Mouse (Mus musculus): ENCODE results near the gene BC030867.
A peak's percentile ranks its signal among the peaks of the same experiment; 100 is the strongest.

BC030867 gene

DNA sequence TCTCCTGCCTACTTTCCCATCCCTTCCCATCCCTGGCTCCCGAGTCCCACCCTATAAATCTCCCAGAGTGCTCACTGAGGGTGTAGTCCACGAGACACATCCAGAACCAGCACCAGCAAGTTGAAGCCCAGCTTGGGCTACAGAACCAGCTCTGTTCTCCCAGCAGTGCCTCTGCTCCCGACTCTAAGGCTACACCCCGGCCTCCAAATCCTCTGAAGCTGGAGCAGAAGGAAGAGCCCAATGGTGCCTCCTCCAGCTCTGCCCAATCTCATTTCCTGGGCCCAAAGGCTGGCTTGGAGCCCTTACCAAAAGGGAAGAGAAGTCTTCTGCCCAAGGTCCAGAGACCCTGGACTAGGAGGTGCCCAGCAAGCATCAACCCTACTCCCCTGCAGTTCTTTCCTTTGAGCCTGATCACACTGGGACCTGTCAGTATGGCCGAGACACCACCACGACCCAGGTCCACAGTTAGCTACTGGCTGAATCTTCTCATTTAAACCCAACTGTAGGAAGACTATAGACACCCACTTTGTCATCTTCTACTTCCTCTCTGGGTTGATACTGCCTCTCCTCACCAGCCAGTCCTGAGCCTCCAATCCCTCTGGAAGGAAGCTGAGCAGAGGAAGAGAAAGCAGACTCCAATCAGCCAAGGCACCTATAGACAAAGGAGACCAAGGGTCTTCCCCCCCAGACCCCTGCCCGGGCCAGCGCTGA is 27.3 kb upstream of the BC030867 start:
- no peak for DNase-seq (ENCODE audit: low read depth, low spot score)

DNA sequence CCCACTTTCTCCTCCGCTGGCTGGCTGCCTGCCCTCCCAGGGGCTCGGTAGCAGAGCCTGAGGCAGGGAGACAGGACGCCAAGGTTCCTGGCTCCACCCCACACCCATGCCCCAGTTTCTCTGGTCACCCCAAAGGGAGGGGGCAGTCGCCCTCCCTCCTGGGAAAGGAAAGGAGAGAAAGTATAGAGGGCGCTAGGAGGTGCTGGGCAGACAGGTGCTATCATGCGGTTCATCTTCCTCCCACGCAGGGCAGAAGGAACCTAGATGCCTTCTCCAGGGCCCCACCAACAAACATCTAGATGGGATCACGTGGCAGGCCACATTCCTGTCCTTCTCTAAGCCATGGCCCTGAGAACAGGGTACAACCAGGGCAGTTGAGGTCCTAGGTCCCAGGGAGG is 26.7 kb upstream of the BC030867 start:
- DNase-seq (ENCODE audit: low read depth, low spot score): no peak

DNA sequence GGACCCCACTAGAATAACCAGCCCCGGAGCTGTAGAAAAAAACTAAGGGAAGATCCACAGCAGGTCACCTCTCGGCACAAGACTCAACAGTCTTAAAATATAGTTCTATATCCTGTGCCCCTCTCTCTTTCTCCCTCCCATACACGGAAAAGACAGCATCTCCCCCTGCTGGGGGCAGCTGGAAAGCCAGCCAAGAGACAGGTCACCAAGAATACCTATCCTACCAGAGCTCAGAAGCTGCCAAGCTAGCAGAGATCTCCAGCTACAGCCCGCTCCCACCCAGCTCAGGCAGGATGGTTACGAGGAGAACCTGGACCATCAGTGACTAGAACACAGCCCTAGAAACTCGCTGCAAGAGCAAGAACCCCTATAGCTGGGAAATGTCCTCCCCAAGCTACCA is 25.5 kb upstream of the BC030867 start:
- peak; percentile 73 for DNase-seq (ENCODE audit: low read depth, low spot score)

DNA sequence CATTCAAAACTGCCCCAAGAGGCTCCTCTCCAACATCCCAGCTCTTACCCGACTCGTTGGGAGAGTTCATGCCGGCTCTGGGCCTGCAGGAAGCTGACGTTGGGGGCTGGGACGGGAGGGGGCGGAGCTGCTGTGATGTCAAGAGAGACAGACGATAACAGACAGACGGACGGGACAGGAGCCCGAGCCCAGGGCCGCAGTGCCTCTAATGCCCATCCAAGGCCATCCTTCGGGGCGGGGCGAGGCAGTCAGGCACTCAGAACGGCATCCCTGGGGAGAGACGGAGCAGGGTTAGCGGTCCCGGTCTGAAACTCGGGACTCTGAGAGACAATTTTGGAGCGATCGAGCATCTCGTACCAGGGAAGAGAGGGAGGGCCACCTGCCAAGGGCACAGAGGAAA is 24.0 kb upstream of the BC030867 start:
- DNase-seq (ENCODE audit: low read depth, low spot score): peak; percentile 55

DNA sequence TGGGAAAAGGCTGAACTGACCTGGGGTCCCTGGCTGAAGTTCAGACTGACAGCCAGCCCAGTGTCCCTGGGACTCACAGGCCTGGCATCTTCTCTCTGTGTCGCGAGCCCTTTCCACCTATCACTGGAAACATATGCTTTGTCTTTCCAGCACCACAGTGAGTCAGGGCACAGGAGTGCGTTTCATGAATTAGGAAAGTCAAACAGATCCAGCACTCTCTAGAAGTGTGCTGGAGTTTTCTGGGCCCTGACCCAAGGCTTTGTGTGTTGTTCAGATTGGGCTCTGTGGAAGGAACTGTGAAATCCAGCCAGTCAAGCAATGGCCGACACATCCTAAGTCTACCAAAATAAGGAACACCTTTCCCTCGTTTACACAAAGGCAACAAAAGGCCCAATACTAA is 23.5 kb upstream of the BC030867 start:
- DNase-seq (ENCODE audit: low read depth, low spot score): no peak

DNA sequence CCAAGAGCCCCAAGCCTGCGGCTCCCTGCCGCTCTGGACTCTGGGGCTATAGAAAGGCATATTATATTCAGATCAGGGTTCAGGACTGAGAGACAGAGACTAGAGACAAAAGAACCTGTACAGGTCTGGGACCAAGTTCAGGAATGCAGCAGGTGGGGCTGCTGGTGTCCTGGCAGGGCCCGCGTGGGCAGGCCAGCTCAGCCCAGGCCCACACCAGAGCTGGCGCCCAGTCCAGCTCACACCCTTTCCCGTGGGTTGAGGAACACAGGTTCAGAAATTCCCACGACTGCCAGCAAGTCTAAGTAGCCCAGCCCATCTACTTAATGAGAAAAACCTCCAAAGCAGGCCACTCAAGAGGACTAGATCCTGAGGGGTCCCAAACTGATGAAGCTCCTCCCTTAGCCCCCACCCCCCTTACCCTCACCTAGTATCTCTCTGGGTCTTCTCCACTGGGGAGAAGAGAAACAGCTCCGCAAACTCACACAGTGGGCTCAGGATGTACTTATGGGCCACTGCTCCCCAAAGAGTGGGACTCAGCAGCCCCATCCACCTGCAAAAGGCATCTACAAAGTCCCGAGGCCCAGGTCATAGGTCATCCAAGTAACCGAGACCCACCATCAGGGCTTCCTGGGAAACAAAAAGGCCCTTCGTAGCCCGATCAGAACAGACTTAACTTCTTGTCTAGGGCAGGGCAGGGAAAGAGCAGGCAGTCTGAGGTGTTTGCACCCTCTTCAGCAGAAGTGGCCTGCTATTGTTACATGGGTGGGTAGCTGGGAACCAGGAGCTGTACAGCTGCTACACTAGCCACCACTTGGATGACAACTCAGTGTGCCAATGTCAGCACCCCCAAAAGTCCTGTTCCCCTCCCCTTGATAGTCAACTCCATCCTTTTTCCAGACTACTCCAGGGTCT is 22.4 kb upstream of the BC030867 start:
- no peak for DNase-seq (ENCODE audit: low read depth, low spot score)

DNA sequence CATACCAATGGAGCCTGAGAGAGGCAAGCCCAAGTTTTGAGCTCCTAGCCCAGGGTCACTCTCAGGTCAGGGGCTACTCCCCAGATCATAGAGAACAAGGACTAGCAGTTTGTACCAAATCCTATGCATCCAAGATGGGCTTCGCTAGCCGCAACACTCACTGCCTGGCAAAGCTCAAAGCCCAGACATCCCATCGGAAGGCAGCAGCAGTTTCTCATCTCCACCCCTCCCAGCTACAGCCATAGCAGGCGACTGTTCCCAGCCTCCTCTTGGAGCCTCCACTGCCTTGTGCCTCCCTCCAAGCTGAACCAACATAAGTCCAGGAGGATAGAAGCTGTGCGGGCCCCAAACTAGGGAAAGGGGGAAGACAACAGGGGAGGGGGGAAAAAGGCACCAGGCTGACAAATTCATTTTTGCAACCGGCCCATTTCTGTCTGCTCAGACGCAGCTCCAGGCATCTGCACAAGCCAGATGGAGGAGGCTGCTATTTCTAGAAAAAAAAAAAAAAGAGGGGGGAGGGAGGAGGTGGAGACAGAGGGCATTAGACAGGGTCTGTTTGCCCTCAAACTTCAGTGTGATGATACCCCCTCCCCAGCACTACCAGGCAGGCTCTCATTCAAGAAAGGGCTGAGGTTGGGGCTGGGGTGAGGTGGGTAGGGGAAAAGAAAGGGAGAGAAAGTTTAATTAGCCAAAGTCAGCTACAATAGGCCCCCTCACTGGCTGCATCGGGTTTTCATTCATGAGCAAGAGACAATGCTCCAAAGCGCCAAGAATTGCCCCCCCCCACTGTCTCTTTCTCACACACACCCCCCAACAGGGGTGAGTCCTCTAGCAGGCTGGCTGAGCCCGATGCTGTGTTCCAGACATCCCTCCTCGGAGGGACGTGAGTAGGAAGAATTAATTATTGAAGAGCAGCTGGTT is 21.2 kb upstream of the BC030867 start:
- no peak for DNase-seq (ENCODE audit: low read depth, low spot score)

DNA sequence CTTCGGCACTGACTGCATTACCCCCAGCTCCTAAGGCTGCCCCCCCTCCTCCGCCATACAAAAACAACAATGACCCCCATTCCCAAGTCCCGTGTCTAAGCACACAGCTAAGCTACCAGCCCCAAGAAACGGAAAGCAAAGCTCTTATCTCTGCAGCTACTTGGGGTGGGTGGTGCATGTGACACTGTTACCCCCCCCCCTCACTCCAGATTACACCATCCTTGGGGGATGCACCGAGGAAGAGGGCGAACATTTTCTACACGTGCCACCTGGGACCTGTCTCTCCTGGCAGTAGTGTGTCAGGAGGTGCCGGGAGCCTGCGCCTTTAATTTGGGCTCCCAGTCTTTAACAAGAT is 20.5 kb upstream of the BC030867 start:
- no peak for DNase-seq (ENCODE audit: low read depth, low spot score)

DNA sequence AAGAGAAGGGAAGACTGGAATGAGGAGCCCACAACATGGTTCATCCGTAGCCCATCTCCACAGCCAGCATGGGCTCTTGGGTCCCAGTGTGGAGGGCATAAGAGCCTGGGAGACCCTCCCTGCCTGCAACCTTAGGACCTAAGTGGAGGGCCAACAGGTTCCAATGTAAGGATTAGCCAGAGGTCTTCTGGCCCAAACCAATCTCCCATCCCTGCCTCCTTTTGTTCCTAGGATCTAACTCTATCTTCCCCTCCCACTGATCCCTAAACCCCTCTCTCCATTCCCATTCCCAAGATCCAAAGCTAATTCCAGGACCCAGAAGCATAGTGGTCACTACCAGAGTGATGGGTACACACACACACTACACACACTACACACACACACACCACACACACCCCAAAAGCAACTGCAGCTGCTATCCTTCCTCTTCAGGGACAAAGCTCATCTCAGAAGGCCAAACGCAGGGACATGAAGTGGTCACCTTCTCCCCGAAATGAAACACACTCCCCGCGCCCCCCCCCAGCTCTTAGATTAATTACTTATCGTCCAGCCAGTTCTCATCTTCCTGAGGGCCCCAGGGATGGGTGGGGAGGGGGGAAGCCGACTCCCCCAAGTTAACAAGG is 19.9 kb upstream of the BC030867 start:
- no peak for DNase-seq (ENCODE audit: low read depth, low spot score)

DNA sequence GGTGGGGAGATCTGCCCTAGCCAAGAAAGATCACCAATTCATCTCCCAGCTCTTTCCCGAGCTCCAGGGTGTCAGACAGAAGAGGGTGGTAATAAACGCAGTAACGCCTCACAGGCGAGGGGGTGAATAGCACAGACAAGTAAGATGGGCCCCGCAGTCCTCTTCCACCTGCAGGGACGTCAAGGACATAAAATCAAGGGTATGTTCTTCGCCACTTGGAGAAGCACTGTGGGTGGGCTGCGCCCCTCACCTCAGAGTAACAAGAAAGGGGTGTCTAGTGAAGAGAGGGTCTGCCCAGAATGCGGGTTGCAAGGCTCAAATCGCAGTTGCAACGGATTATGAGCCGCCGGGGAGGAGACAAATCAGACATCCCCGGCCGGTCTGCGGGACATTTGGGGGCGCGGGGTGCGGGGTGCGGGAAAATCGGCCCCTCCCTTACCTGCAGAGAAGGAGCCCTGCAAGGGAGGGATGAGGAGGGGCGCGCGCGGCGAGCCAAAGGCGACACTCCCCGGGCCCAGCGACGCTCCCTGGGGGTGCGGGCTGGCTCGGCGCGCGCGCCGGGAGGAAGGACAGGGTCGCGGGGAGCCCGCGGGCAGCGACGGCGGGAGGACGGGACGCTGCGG is 19.2 kb upstream of the BC030867 start:
- DNase-seq (ENCODE audit: low read depth, low spot score): peak; percentile 39

DNA sequence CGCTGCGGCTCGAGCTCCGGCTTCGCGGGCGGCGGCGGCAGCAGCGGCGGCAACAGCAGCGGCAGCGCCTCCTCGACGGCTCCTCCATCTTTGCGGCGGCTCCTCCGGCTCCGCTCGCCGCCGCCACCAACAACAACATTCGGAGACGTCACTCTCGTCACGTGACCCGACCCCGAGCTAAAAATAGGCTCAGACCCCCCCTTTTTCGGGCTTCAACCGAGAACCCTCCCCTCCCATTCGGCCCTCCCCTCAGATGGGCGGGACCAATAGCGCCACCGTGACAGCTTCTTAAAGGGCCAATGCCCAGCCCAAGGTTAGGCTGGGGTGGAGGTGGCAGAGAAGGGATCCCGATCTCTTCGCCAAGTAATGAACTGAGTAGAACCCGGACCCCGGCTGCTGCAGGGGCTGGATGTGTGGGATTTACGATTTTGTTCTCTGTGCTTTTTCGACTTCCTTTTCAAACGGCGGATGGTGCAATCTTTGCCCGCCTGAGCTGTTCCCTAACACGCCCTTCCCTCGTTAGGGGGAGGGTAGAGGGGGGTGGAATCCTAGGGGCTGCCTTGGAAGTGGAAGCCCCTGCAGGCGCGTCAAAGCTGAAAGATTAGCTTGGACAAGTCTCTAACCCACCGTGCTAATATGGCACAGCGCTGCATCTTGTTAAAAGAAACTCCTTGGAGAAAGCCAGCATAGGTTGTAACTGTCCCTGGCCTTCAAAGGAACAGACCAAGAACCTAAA is 18.5 kb upstream of the BC030867 start, which contains the start of gene Hdac5:
Hdac5 (minus strand) TSS at position 161 of the 736 bp plus-strand sequence.
- peak; percentile 99 for DNase-seq (ENCODE audit: low read depth, low spot score)

DNA sequence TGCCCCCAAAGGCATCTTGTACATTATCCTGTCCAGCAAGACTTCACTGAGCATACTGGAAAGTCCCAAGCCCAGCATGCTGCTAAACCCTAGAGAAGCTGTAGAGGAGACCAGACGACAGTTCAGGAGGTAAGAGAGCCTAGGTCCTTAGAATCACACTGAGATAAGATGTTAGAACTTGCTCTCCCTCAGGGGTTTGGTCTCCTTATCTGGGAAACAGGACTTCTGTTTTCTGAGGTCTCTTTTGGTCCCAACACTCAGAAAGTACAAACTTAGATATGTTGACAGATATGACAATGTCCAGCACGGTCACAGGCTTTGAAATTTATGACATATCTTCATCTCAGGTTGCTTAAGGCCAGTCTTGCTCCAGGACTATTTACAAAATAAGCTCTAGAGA is 12.7 kb upstream of the BC030867 start:
- DNase-seq (ENCODE audit: low read depth, low spot score): no peak

DNA sequence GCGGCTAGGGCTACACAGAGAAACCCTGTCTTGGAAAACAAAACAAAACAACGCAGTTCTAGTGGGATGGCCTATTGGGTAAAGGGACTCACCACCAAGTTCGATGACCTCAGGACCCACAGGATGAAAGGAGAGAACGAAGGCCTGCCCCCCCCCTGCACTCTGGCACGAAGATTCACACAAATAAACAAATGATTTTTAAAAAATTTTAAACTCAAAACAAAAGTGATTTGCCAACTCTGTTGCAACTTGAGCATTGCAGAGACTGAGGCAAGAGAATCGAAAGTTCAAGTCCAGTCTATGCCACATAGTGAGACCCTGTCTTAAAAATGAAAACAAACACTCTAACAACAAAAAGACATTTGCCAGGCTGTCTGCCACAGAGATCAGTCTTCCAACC is 8.0 kb upstream of the BC030867 start:
- no peak for DNase-seq (ENCODE audit: low read depth, low spot score)

DNA sequence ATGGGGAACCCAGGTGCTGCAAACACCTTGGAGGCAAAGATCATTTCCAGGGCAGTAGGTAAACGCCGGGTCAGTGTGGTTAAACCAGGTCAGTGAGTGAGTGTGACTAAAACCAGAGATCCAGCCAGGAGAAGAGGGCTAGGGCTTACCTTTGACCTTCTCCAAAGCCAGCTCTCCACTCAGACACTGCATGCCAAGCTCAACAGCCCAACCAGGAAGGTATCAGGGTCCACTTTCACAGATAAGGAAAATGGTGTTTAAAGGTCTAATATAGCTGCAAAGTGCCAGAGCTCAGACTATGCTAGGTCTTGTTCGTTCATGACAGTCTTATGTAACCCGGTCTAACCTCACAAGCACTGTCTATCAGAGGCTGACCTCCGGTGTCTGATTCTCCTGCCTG is 7.4 kb upstream of the BC030867 start:
- DNase-seq (ENCODE audit: low read depth, low spot score): no peak

DNA sequence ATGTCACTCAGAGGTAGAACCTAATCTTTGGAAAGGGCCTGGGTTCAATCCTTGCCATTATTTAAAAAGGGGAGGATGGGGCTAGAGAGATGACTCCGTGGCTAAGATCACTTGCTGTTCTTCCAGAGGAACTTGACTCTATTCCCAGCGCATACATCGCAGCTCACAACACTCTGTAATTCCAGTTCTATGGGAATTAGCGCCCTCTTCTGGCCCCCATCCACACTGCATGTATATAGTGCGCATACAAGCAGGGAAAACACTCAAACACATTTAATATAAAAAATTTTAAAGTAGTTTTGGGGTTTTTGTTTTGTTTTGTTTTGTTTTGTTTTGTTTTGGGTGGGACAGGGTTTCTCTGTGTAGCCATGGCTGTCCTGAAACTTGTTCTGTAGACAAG is 6.8 kb upstream of the BC030867 start:
- peak; percentile 70 for DNase-seq (ENCODE audit: low read depth, low spot score)

DNA sequence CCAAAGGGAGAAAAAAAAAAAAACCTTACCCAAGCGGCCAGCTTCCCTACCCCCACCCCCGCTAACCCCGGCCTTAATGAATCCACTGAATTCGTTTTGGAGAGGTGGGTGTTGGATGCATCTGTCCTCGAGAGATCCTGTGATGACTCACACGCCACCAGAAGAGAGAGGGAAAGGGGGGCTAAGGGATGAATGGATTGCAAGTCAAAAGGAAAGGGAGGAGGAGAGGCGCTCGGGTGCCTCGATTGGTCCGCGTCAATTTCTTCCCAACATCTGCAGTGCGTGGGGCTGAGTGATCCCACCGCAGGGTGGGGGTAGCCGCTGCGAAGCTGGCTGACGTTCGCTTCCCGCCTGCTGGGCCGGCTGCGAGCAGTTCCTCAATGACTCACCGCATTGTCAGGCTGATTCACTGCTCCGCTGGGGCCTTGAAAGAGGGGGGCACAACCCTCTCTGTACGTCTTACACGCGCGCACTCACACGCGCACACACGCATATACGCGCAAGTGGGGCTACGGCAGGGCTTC is 3.7 kb upstream of the BC030867 start:
- DNase-seq (ENCODE audit: low read depth, low spot score): peak; percentile 65

DNA sequence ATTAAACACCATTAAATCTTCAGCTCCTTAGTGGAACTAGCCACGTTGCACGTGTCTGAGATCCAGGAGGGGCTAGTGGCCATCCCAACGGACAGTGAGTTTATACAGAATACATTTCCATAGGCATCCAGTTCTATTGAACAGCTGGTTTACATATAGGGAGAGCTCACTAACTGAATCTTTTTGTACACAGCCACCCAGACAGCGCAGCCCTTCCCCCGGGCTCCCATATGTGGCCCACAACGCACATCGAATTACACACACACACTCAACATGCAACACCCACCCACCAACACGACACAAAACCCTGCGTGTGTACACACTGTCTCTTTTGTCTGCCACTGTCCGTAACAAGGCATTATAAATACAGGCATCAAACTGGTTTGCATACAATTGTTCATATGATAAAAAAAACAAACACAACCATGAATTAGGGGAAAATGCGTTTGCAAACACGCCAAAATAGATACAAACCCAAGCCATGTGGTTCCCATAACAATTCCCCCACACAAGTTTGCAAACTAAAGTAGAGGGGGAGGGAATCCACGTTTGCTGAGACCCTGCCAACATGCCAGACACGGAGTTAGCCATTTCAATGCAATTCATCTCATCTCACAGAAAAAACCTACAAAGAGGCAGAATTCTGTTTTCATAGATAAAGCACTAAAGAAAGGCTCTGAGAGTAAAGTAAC is 3.0 kb upstream of the BC030867 start:
- no peak for DNase-seq (ENCODE audit: low read depth, low spot score)

DNA sequence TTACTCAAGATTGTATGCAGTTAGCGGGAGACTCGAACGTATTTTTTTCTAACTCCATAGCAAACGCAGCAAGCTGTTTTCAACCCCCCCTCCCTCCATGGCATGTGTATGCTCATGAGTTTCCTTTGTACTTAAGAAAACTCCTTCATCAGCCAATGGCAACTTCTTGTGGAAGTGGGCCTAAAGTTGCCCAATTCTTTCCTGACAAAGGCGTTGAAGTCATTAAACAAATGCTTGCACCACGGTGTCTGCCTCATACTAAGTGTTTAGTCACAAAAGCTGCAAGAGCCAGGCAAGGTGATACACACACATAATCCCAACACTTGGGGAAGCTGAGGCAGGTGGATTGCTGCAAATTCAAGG is 2.4 kb upstream of the BC030867 start:
- DNase-seq (ENCODE audit: low read depth, low spot score): no peak

DNA sequence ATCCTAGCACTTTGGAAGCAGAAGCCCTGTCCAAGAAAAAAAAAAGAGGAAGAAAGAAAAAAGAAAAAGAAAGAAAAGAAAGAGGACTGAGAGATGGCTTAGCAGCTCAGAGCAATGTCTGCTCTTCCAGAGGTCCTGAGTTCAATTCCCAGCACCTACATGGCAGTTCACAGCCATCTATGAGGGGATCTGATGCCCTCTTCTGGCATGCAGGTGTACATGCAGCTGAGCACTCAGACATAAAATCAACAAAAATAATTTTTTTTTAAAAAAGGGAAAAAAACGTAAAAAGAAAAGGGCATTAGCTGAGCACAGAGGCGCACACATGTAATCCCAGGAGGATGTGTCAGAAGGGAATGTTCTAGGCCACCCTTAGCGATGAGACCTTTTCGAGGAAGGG is 1.8 kb upstream of the BC030867 start:
- DNase-seq (ENCODE audit: low read depth, low spot score): no peak

Measured in ZHBTc4 (cell line).